In genomic region chr14:47350974-47351373, GRCm38 (mm10) we compare ENCODE assay signal across 23 mouse cellular contexts. TPM values are rescaled to one million over a fixed set of nuclear protein-coding genes. Genes with fewer than 3 reads are reported as not detected.
DNase-seq lines count a peak whose midpoint lies in the region; ATAC-seq and TF ChIP-seq lines count a peak whose summit lies in the region.
"Had no signal": no experiment of that assay in that cellular context is flagged by ENCODE, and none has a peak within 500 bp of the region (broad histone marks: within the 10 kb centered on the region; RNA-seq: fewer than 3 reads in every experiment).

No protein-coding gene starts in this region.

- H3K27ac ChIP-seq in liver, adult 2 months (replicated peaks; ENCODE audit: insufficient read depth, low read depth, low read length), result no peak overlapping the region
- no peak overlapping the region for H3K27ac ChIP-seq in liver, embryonic 11.5 days (ENCODE audit: low read depth, low read length)
- H3K27ac ChIP-seq in stomach, postnatal 0 days (replicated peaks), result 0 out of 2 replicates have a peak overlapping the region, but pooled peaks have one; percentile 8
- H3K27ac ChIP-seq: embryonic facial prominence, embryonic 13.5 days; forebrain, embryonic 13.5 days; hindbrain, embryonic 12.5 days; hindbrain, postnatal 0 days had no signal

- no peak for ATAC-seq in liver, embryonic 11.5 days (replicated peaks; ENCODE audit: low FRiP score)
- no peak for ATAC-seq in stomach, postnatal 0 days (ENCODE audit: low FRiP score, low TSS enrichment)
- ATAC-seq: CD4-positive, CD25-positive, alpha-beta regulatory T cell, adult 4 months; forebrain, embryonic 13.5 days; forebrain, postnatal 0 days; hindbrain, postnatal 0 days had no signal

- H3K4me3 ChIP-seq in liver, adult 2 months (ENCODE audit: insufficient read depth, low read depth, low read length), result no peak overlapping the region
- no peak overlapping the region for H3K4me3 ChIP-seq in liver, embryonic 11.5 days (ENCODE audit: low read depth, low read length)
- no peak overlapping the region for H3K4me3 ChIP-seq in stomach, postnatal 0 days (ENCODE audit: low read depth, low read length)
- H3K4me3 ChIP-seq: embryonic facial prominence, embryonic 13.5 days; forebrain, embryonic 13.5 days; hindbrain, embryonic 12.5 days had no signal

- no peaks in the 10 kb centered on the region for H3K36me3 ChIP-seq in liver, adult 2 months (ENCODE audit: control insufficient read depth, insufficient read depth, low read length)
- no peaks in the 10 kb centered on the region for H3K36me3 ChIP-seq in liver, embryonic 11.5 days (ENCODE audit: control insufficient read depth, insufficient read depth, low read length)
- H3K36me3 ChIP-seq in stomach, postnatal 0 days (ENCODE audit: control insufficient read depth, insufficient read depth, low read length), result no peaks in the 10 kb centered on the region
- H3K36me3 ChIP-seq: embryonic facial prominence, embryonic 13.5 days; hindbrain, embryonic 12.5 days had no signal

- no peaks in the 10 kb centered on the region for H3K79me2 ChIP-seq in liver, adult 2 months (ENCODE audit: control insufficient read depth, insufficient read depth, low read length)

- no peaks in the 10 kb centered on the region for H3K27me3 ChIP-seq in liver, adult 2 months (ENCODE audit: control insufficient read depth, insufficient read depth, low read length)
- H3K27me3 ChIP-seq in liver, embryonic 11.5 days (replicated peaks; ENCODE audit: control insufficient read depth, insufficient read depth, low read length), result no peaks in the 10 kb centered on the region
- H3K27me3 ChIP-seq in stomach, postnatal 0 days (ENCODE audit: control insufficient read depth, insufficient read depth, low read length), result no peaks in the 10 kb centered on the region
- H3K27me3 ChIP-seq: embryonic facial prominence, embryonic 13.5 days; forebrain, embryonic 13.5 days; hindbrain, embryonic 12.5 days had no signal

- H3K4me1 ChIP-seq in liver, adult 2 months (ENCODE audit: control insufficient read depth, insufficient read depth, low read length), result peaks cover 7% of the 10 kb centered on the region
- H3K4me1 ChIP-seq in liver, embryonic 11.5 days (replicated peaks; ENCODE audit: control insufficient read depth, insufficient read depth, low read length), result 0 out of 2 replicates have a peak, but pooled peaks cover 6% of the 10 kb centered on the region
- no peaks in the 10 kb centered on the region; the same call in 1 of the 2 replicates for H3K4me1 ChIP-seq in stomach, postnatal 0 days (replicated peaks; ENCODE audit: control insufficient read depth, insufficient read depth)
- H3K4me1 ChIP-seq: embryonic facial prominence, embryonic 13.5 days; forebrain, embryonic 13.5 days; hindbrain, embryonic 12.5 days had no signal

- no peak for TF ChIP-seq POLR2A in liver, adult 2 months (IDR thresholded peaks at IDR 0.05; ENCODE audit: extremely low read depth, insufficient read depth, low read length)

- DNase-seq in liver, adult 2 months (ENCODE audit: extremely low read depth, low read depth, low spot score), result peak; percentile 25
- no peak for DNase-seq in liver, embryonic 11.5 days (ENCODE audit: low spot score)
- DNase-seq in Muller cell, postnatal 12 days (ENCODE audit: inconsistent ontology term), result peak; percentile 81
- peak; percentile 42 for DNase-seq in brain, adult 2 months (ENCODE audit: low read depth, low spot score)
- DNase-seq in stomach, postnatal 0 days (ENCODE audit: low spot score), result no peak
- no peak for DNase-seq in lung, postnatal 25 days (ENCODE audit: low spot score)
- DNase-seq in left cerebral cortex, adult 11 months (ENCODE audit: low spot score), result no peak
- no peak for DNase-seq in layer of hippocampus, adult 11-12 months (ENCODE audit: low spot score)
- DNase-seq: adrenal gland, postnatal 10 days; cerebellum, adult 11 months; cerebellum, adult 9-10 months; cerebellum, postnatal 36 days; forebrain, postnatal 0 days; gastrocnemius, postnatal 36 days; heart, adult 11 months; heart, postnatal 10 days; heart, postnatal 4 days; kidney, adult 11 months had no signal

- no peak overlapping the region for H3K9ac ChIP-seq in liver, adult 2 months (ENCODE audit: low read depth, low read length)
- H3K9ac ChIP-seq in liver, embryonic 11.5 days (ENCODE audit: low read depth, low read length), result no peak overlapping the region
- H3K9ac ChIP-seq in stomach, postnatal 0 days (ENCODE audit: low read length), result no peak overlapping the region
- H3K9ac ChIP-seq: embryonic facial prominence, embryonic 13.5 days; forebrain, embryonic 13.5 days; forebrain, postnatal 0 days; hindbrain, embryonic 12.5 days had no signal

- no peak for TF ChIP-seq EP300 in stomach, postnatal 0 days (optimal IDR thresholded peaks at IDR 0.05)

- no peak overlapping the region for H3K4me2 ChIP-seq in liver, embryonic 11.5 days
- no peak overlapping the region for H3K4me2 ChIP-seq in stomach, postnatal 0 days (replicated peaks; ENCODE audit: low read depth)
- H3K4me2 ChIP-seq: embryonic facial prominence, embryonic 13.5 days; forebrain, embryonic 13.5 days; hindbrain, embryonic 12.5 days had no signal

- no peak for TF ChIP-seq CTCF in liver, adult 2 months (IDR thresholded peaks at IDR 0.05; ENCODE audit: low read depth, low read length)
- no peak for TF ChIP-seq CTCF in stomach, postnatal 0 days (IDR thresholded peaks at IDR 0.05; ENCODE audit: low read depth)

- no peaks in the 10 kb centered on the region for H3K9me3 ChIP-seq in liver, embryonic 11.5 days (ENCODE audit: control insufficient read depth, low read length)
- no peaks in the 10 kb centered on the region for H3K9me3 ChIP-seq in stomach, postnatal 0 days (ENCODE audit: control insufficient read depth, low read length)
- H3K9me3 ChIP-seq: embryonic facial prominence, embryonic 13.5 days; forebrain, embryonic 13.5 days; hindbrain, embryonic 12.5 days had no signal

- WGBS in liver, adult 2 months, result 92% methylated on average over 2 of the region's 2 CpGs
- 82% methylated on average over 2 of the region's 2 CpGs for WGBS in liver, embryonic 11.5 days
- 61% methylated on average over 2 of the region's 2 CpGs for whole genome bisulfite sequencing in stomach, postnatal 0 days

RNA-seq across cellular contexts. Expression of gene Lgals3, which starts 16.6 kb away (rescaled TPM):
- total RNA-seq in liver, adult 2 months (2014; rRNA removed), result 6.8 and 7.2 TPM in 2 replicates
- polyA plus RNA-seq in liver, adult 2 months (2012; rRNA removed), result 5.2 and 7.9 TPM in 2 replicates
- 21.2 and 21.6 TPM in 2 replicates for polyA plus RNA-seq in liver, embryonic 11.5 days (2014; fragmentation: Nextera tagmentation; extraction: Ambion mirVana)
- 359 and 387 TPM in 2 replicates for polyA plus RNA-seq in stomach, postnatal 0 days (2015; fragmentation: Nextera tagmentation; extraction: Ambion mirVana)

RNA-seq across cellular contexts. Expression of gene Mapk1ip1l, which starts 52.9 kb away (rescaled TPM):
- total RNA-seq in liver, adult 2 months (2014; rRNA removed), result 22.2 and 25.6 TPM in 2 replicates
- polyA plus RNA-seq in liver, adult 2 months (2012; rRNA removed), result 33.6 and 35.4 TPM in 2 replicates
- polyA plus RNA-seq in liver, embryonic 11.5 days (2014; fragmentation: Nextera tagmentation; extraction: Ambion mirVana), result 84.7 and 88.8 TPM in 2 replicates
- 21.3 and 22.4 TPM in 2 replicates for polyA plus RNA-seq in stomach, postnatal 0 days (2015; fragmentation: Nextera tagmentation; extraction: Ambion mirVana)

Comparison
In these comparisons a context has a peak if more than half of its experiments do, and no peak if none do; other contexts are left out.
1. DNase-seq: peak in liver, adult 2 months (single experiment), Muller cell, postnatal 12 days (single experiment) and brain, adult 2 months (single experiment); none in liver, embryonic 11.5 days (single experiment), stomach, postnatal 0 days (single experiment), lung, postnatal 25 days (single experiment), left cerebral cortex, adult 11 months (single experiment) and layer of hippocampus, adult 11-12 months (single experiment).
2. RNA of gene Lgals3, which starts 16.6 kb away (polyA plus RNA-seq): 359 to 387 TPM in stomach, postnatal 0 days; 21.2 to 21.6 TPM in liver, embryonic 11.5 days and 5.2 to 7.9 TPM in liver, adult 2 months; every median in the first group is over 10 times any median in the second.